In the genomic region with DNA sequence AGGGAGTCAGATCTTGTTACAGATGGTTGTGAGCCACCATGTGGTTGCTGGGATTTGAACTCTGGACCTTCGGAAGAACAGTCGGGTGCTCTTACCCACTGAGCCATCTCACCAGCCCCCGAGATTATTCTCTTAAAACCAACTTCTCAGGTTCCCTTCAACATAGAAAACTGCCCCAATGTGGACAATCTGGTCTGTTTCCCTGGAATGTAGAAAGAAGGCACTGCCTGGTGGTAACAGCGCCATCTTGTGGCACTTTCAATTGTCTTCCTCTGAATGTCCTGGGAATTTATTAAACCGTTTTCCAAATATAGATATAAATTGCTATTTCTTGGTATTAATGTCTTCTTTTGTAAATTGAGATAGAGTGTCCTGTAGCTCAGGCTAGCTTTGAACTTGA, we compare ENCODE assay signal across 8 mouse cellular contexts. TPM values are rescaled to one million over a fixed set of nuclear protein-coding genes. Genes with fewer than 3 reads are reported as not detected.
DNase-seq lines count a peak whose midpoint lies in the region; ATAC-seq lines count a peak whose summit lies in the region.

No protein-coding gene starts in this region.

- intact Hi-C loops in left cerebral cortex, postnatal 25 days (cut with DNase I): loop anchor here (1.0 kb wide), 1 partner anchor 53 kb away; no protein-coding TSS in a partner anchor

- H3K27ac ChIP-seq in neural tube, embryonic 15.5 days (replicated peaks): no peak overlapping the region

- H3K27me3 ChIP-seq in neural tube, embryonic 15.5 days (replicated peaks): no peaks in the 10 kb centered on the region

- DNase-seq in neural tube, embryonic 10.5 days (ENCODE audit: extremely low spot score, low spot score): peak; percentile 38
- peak; percentile 75 for DNase-seq in R1 (ENCODE audit: low read depth, low spot score)
- DNase-seq in cerebellum, adult 8-10 months: peak; percentile 57
- DNase-seq in heart, postnatal 4 days: peak; percentile 77
- DNase-seq in left cerebral cortex, postnatal 25 days (ENCODE audit: low spot score in 2 of 2): peak; percentile 50 to 51
- peak; percentile 49 for DNase-seq in retina, postnatal 7 days (ENCODE audit: low read depth, low spot score)

- 52% methylated on average over 5 of the region's 5 CpGs for WGBS in neural tube, embryonic 15.5 days

- H3K4me3 ChIP-seq in neural tube, embryonic 15.5 days (replicated peaks): no peak overlapping the region

- H3K4me1 ChIP-seq in neural tube, embryonic 15.5 days: no peaks in the 10 kb centered on the region

- ATAC-seq in neural tube, embryonic 15.5 days (ENCODE audit: low FRiP score): no peak
- no peak for ATAC-seq in erythroid progenitor cell, adult 5-6 weeks (replicated peaks; ENCODE audit: low FRiP score, poor library complexity, severe bottlenecking)

- no peak overlapping the region for H3K4me2 ChIP-seq in neural tube, embryonic 15.5 days

- no peak overlapping the region for H3K9ac ChIP-seq in neural tube, embryonic 15.5 days (replicated peaks)

- no peaks in the 10 kb centered on the region for H3K36me3 ChIP-seq in neural tube, embryonic 15.5 days

- no peaks in the 10 kb centered on the region for H3K9me3 ChIP-seq in neural tube, embryonic 15.5 days (replicated peaks)

RNA-seq across cellular contexts. Expression of gene Muc13, which starts 4.0 kb away (rescaled TPM):
- polyA plus RNA-seq in neural tube, embryonic 15.5 days (2015; fragmentation: Nextera tagmentation; extraction: Ambion mirVana): 7.2 TPM in 1 of 2 replicates, not detected in the other
- total RNA-seq in heart, postnatal 4 days (2021): under 1 TPM; 0.12 to 0.20 TPM
- total RNA-seq in left cerebral cortex, postnatal 25 days (2021): under 1 TPM in 1 of 2 experiments, not detected in 1; 0.16 TPM
- total RNA-seq in erythroid progenitor cell, adult 5-6 weeks (2015; ENCODE audit: low replicate concordance): 1.8 and 6.3 TPM in 2 replicates
- total RNA-seq in erythroid progenitor cell, adult 5-6 weeks (2017; ENCODE audit: low replicate concordance): 0.51 and 1.2 TPM in 2 replicates

RNA-seq across cellular contexts. Expression of gene Itgb5, which starts 31.6 kb away (rescaled TPM):
- polyA plus RNA-seq in neural tube, embryonic 15.5 days (2015; fragmentation: Nextera tagmentation; extraction: Ambion mirVana): 19.2 and 20.1 TPM in 2 replicates
- 10 to 100 TPM; 70.1 to 76.9 TPM for total RNA-seq in heart, postnatal 4 days (2021)
- 10 to 100 TPM; 37.3 to 39.3 TPM for total RNA-seq in left cerebral cortex, postnatal 25 days (2021)
- total RNA-seq in erythroid progenitor cell, adult 5-6 weeks (2015; ENCODE audit: low replicate concordance): 6.1 and 13.8 TPM in 2 replicates
- 8.9 and 9.2 TPM in 2 replicates for total RNA-seq in erythroid progenitor cell, adult 5-6 weeks (2017; ENCODE audit: low replicate concordance)
